Mouse (Mus musculus) hindbrain, embryonic 10.5 days (tissue): ENCODE data around the gene 2510009E07Rik. TPM values are rescaled to one million over a fixed set of nuclear protein-coding genes. Genes with fewer than 3 reads are reported as not detected.

Experiments used
- polyA plus RNA-seq: library from polyadenylated mRNA; unstranded; fragments of >200 nt; fragmentation: Nextera tagmentation; extraction: Ambion mirVana; gene quantifications from 2 replicates; pipeline ENCODE4 v1.2.1, GENCODE M21; 2016

Gene 2510009E07Rik
- polyA plus RNA-seq, 1 experiment from 2014 or later, result 34.0 TPM

Other genes starting within 250 kb of the 2510009E07Rik start
- gene Ehhadh, start 93.1 kb upstream of the 2510009E07Rik start, polyA plus RNA-seq, result 1.5 and 1.7 TPM in 2 replicates
- gene Map3k13, start 99.7 kb upstream of the 2510009E07Rik start, polyA plus RNA-seq, result 2.7 and 4.1 TPM in 2 replicates